Mouse (Mus musculus): Measurements from ENCODE around the gene Prkce. TPM values are rescaled to one million over a fixed set of nuclear protein-coding genes. Genes with fewer than 3 reads are reported as not detected.

Prkce gene
- polyA plus RNA-seq, 1 experiment from 2014 or later, result 1.9 TPM

GRCm38 (mm10) chr17:86676336-86676735, 508.8 kb downstream of the Prkce start:
- no peak overlapping the region for H3K27ac ChIP-seq
- no peak for ATAC-seq
- WGBS (ENCODE audit: insufficient replicate concordance), result 59% methylated on average over 5 of the region's 5 CpGs

DNA sequence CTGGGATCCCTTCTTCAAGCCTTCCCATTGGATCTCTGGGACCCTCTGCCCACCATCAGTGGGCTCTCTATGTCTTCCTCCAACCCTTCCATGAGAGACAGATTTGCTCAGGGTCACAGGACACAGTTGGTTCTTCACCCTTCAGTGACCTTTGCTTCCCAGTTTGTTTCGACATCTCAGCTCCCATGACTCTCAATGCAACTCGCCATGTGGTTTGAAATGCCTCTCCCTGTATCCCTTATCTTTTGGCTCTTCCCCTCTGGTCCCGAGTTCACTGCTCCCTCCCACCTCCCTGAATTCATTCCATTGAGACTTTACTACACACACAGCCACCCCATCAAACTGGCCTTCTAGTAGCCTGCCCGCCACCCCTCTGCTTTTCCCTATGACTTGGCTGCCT, 509.3 kb downstream of the Prkce start:
- Histone ChIP-seq H3K9ac (no peak overlapping the region), H3K9me3 (replicated peaks) (no peaks in the 10 kb centered on the region), H3K36me3 (no peaks in the 10 kb centered on the region), H3K27me3 (replicated peaks) (no peaks in the 10 kb centered on the region; the same call in 1 of the 2 replicates), H3K4me1 (no peaks in the 10 kb centered on the region), H3K4me3 (no peak overlapping the region), H3K27ac (no peak overlapping the region), H3K4me2 (no peak overlapping the region)
- no peak for ATAC-seq
- WGBS (ENCODE audit: insufficient replicate concordance), result 38% methylated on average over 4 of the region's 4 CpGs

More at GRCm38 (mm10) chr17:86676336-86676735, 508.8 kb downstream of the Prkce start:
- no peaks in the 10 kb centered on the region for H3K36me3 ChIP-seq
- H3K4me3 ChIP-seq, result no peak overlapping the region
- H3K9ac ChIP-seq, result no peak overlapping the region
- no peaks in the 10 kb centered on the region for H3K4me1 ChIP-seq
- H3K27me3 ChIP-seq (replicated peaks), result peaks cover under 1% of the 10 kb centered on the region; the same call in 1 of the 2 replicates
- H3K9me3 ChIP-seq (replicated peaks), result no peaks in the 10 kb centered on the region
- no peak overlapping the region for H3K4me2 ChIP-seq

- ATAC-seq, result no peak
- no peaks in the 10 kb centered on the region for H3K9me3 ChIP-seq (replicated peaks)
- WGBS (ENCODE audit: insufficient replicate concordance), result 41% methylated on average over 4 of the region's 4 CpGs
- no peak overlapping the region for H3K4me3 ChIP-seq
- H3K27me3 ChIP-seq (replicated peaks), result no peaks in the 10 kb centered on the region
- no peak overlapping the region for H3K27ac ChIP-seq
- H3K36me3 ChIP-seq, result no peaks in the 10 kb centered on the region
- no peaks in the 10 kb centered on the region for H3K4me1 ChIP-seq
- no peak overlapping the region for H3K4me2 ChIP-seq
- no peak overlapping the region for H3K9ac ChIP-seq
These were observed 517.7 kb downstream of the Prkce start for GRCm38 (mm10) chr17:86685263-86685662.

GRCm38 (mm10) chr17:86687021-86687420, 519.4 kb downstream of the Prkce start:
- no peak overlapping the region for H3K9ac ChIP-seq
- H3K9me3 ChIP-seq (replicated peaks), result no peaks in the 10 kb centered on the region
- 45% methylated on average over 3 of the region's 3 CpGs for WGBS (ENCODE audit: insufficient replicate concordance)
- no peak overlapping the region for H3K4me3 ChIP-seq
- no peak overlapping the region for H3K27ac ChIP-seq
- no peaks in the 10 kb centered on the region for H3K27me3 ChIP-seq (replicated peaks)
- no peaks in the 10 kb centered on the region for H3K36me3 ChIP-seq
- no peaks in the 10 kb centered on the region for H3K4me1 ChIP-seq
- ATAC-seq, result no peak
- H3K4me2 ChIP-seq, result no peak overlapping the region

- H3K4me1 ChIP-seq, result no peaks in the 10 kb centered on the region
- H3K4me2 ChIP-seq, result no peak overlapping the region
- no peak overlapping the region for H3K27ac ChIP-seq
- H3K9me3 ChIP-seq (replicated peaks), result no peaks in the 10 kb centered on the region
- no peaks in the 10 kb centered on the region for H3K27me3 ChIP-seq (replicated peaks)
- 74% methylated on average over 2 of the region's 2 CpGs for WGBS (ENCODE audit: insufficient replicate concordance)
- no peaks in the 10 kb centered on the region for H3K36me3 ChIP-seq
- H3K4me3 ChIP-seq, result no peak overlapping the region
- no peak for ATAC-seq
- no peak overlapping the region for H3K9ac ChIP-seq
These were observed 523.3 kb downstream of the Prkce start for GRCm38 (mm10) chr17:86690871-86691390.

DNA sequence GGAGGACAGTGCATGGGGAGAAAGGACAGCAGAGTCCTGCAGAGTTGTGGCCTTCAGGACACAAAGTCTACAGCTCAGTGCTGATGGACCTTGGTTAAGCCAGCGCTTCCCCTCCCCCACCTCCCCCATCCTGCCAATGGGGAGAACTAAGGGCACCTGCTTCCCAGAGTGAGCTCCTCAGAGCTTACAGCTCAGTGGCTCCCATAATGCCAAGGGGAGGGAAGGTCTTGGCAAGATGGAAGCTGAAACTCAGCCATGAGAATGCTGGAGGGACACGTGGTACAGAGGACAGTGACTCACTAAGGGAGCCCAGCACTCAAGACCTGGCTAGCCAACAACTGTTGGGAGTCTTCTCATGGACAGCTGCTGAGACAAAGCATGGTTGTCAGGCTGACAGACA, 530.2 kb downstream of the Prkce start:
- Histone ChIP-seq H3K36me3 (no peaks in the 10 kb centered on the region), H3K4me3 (no peak overlapping the region), H3K4me1 (no peaks in the 10 kb centered on the region), H3K9me3 (replicated peaks) (no peaks in the 10 kb centered on the region), H3K27ac (no peak overlapping the region), H3K9ac (no peak overlapping the region), H3K27me3 (replicated peaks) (no peaks in the 10 kb centered on the region), H3K4me2 (no peak overlapping the region)
- WGBS (ENCODE audit: insufficient replicate concordance), result 67% methylated on average over 2 of the region's 2 CpGs
- ATAC-seq, result no peak

- Histone ChIP-seq H3K9ac (no peak overlapping the region), H3K4me2 (no peak overlapping the region), H3K4me1 (no peaks in the 10 kb centered on the region), H3K36me3 (no peaks in the 10 kb centered on the region), H3K9me3 (replicated peaks) (no peaks in the 10 kb centered on the region), H3K27ac (no peak overlapping the region), H3K27me3 (replicated peaks) (no peaks in the 10 kb centered on the region; the same call in 1 of the 2 replicates), H3K4me3 (no peak overlapping the region)
- WGBS (ENCODE audit: insufficient replicate concordance), result 60% methylated on average over 4 of the region's 4 CpGs
- ATAC-seq, result no peak
These were observed 535.8 kb downstream of the Prkce start for GRCm38 (mm10) chr17:86703336-86703735.

DNA sequence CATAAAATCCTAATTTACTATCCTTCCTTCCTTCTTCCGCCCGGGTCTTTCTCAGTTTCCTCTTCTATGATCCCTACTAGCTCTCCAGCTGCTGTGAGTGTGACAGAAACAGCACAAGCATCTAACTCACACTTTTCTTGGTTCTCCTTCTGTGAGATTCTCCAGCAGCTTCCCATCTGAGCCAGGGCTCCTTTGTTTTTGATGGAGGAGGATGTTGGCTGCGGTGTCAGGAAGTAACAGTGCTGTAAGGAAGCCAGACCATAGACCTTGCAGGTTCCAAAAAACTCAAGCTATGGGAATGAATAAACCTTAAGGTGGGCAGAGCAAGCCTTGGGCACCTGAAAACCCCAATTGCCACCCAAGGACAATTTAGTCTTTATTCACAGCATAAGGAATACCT, 537.7 kb downstream of the Prkce start:
- Histone ChIP-seq H3K27ac (no peak overlapping the region), H3K9me3 (replicated peaks) (no peaks in the 10 kb centered on the region), H3K4me1 (no peaks in the 10 kb centered on the region), H3K36me3 (no peaks in the 10 kb centered on the region), H3K4me3 (no peak overlapping the region), H3K9ac (no peak overlapping the region), H3K27me3 (replicated peaks) (no peaks in the 10 kb centered on the region; the same call in 1 of the 2 replicates), H3K4me2 (no peak overlapping the region)
- WGBS (ENCODE audit: insufficient replicate concordance), result 50% methylated on average over 3 of the region's 3 CpGs
- no peak for ATAC-seq

- H3K36me3 ChIP-seq, result no peaks in the 10 kb centered on the region
- H3K4me2 ChIP-seq, result no peak overlapping the region
- no peak overlapping the region for H3K4me3 ChIP-seq
- H3K4me1 ChIP-seq, result no peaks in the 10 kb centered on the region
- no peak overlapping the region for H3K27ac ChIP-seq
- H3K9me3 ChIP-seq (replicated peaks), result no peaks in the 10 kb centered on the region
- WGBS (ENCODE audit: insufficient replicate concordance), result 26% methylated on average over 1 of the region's 1 CpGs
- H3K9ac ChIP-seq, result no peak overlapping the region
- no peaks in the 10 kb centered on the region; the same call in 1 of the 2 replicates for H3K27me3 ChIP-seq (replicated peaks)
- no peak for ATAC-seq
These were observed 538.9 kb downstream of the Prkce start for GRCm38 (mm10) chr17:86706467-86706866.

Other genes with a start within 250 kb of the Prkce start
- gene Srbd1, start 22.6 kb upstream of the Prkce start, polyA plus RNA-seq (2016; fragmentation: Nextera tagmentation; extraction: Ambion mirVana), result 12.2 and 12.6 TPM in 2 replicates

All from liver, embryonic 12.5 days (tissue).